Mouse (Mus musculus) hindbrain, embryonic 13.5 days (tissue): ENCODE results near the gene Plscr4. TPM values are rescaled to one million over a fixed set of nuclear protein-coding genes. Genes with fewer than 3 reads are reported as not detected.

ENCODE experiments used
- ATAC-seq: fragments of 200-750 bp; cut with Nextera tagmentation; 2 replicates; pipeline ENCODE4 v1.8.0; 2017; ENCODE audit warnings: moderate TSS enrichment; ENCODE audit not compliant: low FRiP score
- H3K27ac ChIP-seq: fragments of 300-500 bp; sonication (generic); 2 replicates; pipeline ENCODE4 v1.5.1; 2015; ENCODE audit warnings: inconsistent platforms, mild to moderate bottlenecking, moderate library complexity
- H3K27me3 ChIP-seq: fragments of 300-500 bp; sonication (generic); 2 replicates; pipeline ENCODE4 v1.6.1; 2015; ENCODE audit warnings: mild to moderate bottlenecking, inconsistent platforms
- H3K36me3 ChIP-seq: fragments of 300-500 bp; sonication (generic); 2 replicates; pipeline ENCODE4 v1.6.1; 2015; ENCODE audit warnings: mild to moderate bottlenecking, inconsistent platforms
- H3K4me1 ChIP-seq: fragments of 300-500 bp; sonication (generic); replicated peaks from 2 replicates; pipeline ENCODE4 v1.6.1; 2015; ENCODE audit warnings: inconsistent platforms
- H3K4me2 ChIP-seq: fragments of 300-500 bp; sonication (generic); 2 replicates; pipeline ENCODE4 v1.6.1; 2015; ENCODE audit warnings: inconsistent platforms, mild to moderate bottlenecking, moderate library complexity
- H3K4me3 ChIP-seq: fragments of 300-500 bp; sonication (generic); 2 replicates; pipeline ENCODE4 v1.5.1; 2015; ENCODE audit warnings: mild to moderate bottlenecking, inconsistent platforms
- H3K9ac ChIP-seq: fragments of 300-500 bp; sonication (generic); 2 replicates; pipeline ENCODE4 v1.6.1; 2015; ENCODE audit warnings: mild to moderate bottlenecking, inconsistent platforms
- H3K9me3 ChIP-seq: fragments of 300-500 bp; sonication (generic); 2 replicates; pipeline ENCODE4 v1.6.1; 2016; ENCODE audit warnings: inconsistent platforms
- WGBS: fragments of 180-500 bp; shearing (Covaris S2); methylation state at CpG from one replicate; pipeline ENCODE4 v1.1.7; 2015; 5-methylcytosine and 5-hydroxymethylcytosine counted together
- polyA plus RNA-seq: library from polyadenylated mRNA; unstranded; fragments of >200 nt; fragmentation: Nextera tagmentation; extraction: Ambion mirVana; gene quantifications from 2 replicates; pipeline ENCODE4 v1.2.1, GENCODE M21; 2015

The Plscr4 gene
- polyA plus RNA-seq, 1 experiment from 2014 or later: 2.4 TPM

DNA sequence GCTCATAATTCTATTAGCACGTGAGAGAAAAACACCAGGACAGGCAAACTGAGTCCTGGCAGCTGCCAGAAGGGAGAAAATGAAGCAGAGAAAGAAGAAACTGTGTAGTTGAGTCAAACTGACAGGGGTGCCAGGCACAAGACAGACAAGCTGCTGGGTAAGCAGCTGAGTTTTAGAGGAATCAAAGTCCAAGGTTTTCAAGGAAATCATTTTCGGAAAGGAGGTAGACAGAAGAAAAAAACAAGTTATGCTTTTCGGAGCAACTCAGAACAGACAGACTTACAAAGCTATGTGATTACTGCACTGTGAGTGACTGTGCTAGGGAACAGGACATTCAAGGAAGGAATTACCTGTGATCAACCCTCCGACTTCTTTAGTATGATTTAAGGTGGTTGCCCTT is 67.3 kb downstream of the Plscr4 start:
- Histone ChIP-seq H3K27ac (no peak overlapping the region), H3K9me3 (no peaks in the 10 kb centered on the region), H3K36me3 (no peaks in the 10 kb centered on the region), H3K4me1 (no peaks in the 10 kb centered on the region), H3K9ac (no peak overlapping the region), H3K4me3 (no peak overlapping the region), H3K4me2 (no peak overlapping the region), H3K27me3 (no peaks in the 10 kb centered on the region)
- no peak for ATAC-seq
- whole genome bisulfite sequencing: 84% methylated on average over 4 of the region's 4 CpGs

GRCm38 (mm10) chr9:92530055-92530454 is 72.9 kb downstream of the Plscr4 start:
- no peaks in the 10 kb centered on the region for H3K9me3 ChIP-seq
- H3K4me2 ChIP-seq: no peak overlapping the region
- no peaks in the 10 kb centered on the region for H3K4me1 ChIP-seq
- no peaks in the 10 kb centered on the region for H3K27me3 ChIP-seq
- no peak for ATAC-seq
- H3K36me3 ChIP-seq: no peaks in the 10 kb centered on the region
- WGBS: 87% methylated on average over 3 of the region's 3 CpGs
- no peak overlapping the region for H3K4me3 ChIP-seq
- H3K27ac ChIP-seq: no peak overlapping the region
- H3K9ac ChIP-seq: no peak overlapping the region

- ATAC-seq: no peak
- H3K9me3 ChIP-seq: no peaks in the 10 kb centered on the region
Observed at GRCm38 (mm10) chr9:92537735-92538134, 80.6 kb downstream of the Plscr4 start.

GRCm38 (mm10) chr9:92538216-92538615 is 81.0 kb downstream of the Plscr4 start:
- H3K4me3 ChIP-seq: no peak overlapping the region
- no peaks in the 10 kb centered on the region for H3K9me3 ChIP-seq
- H3K9ac ChIP-seq: no peak overlapping the region
- no peak overlapping the region for H3K27ac ChIP-seq
- 53% methylated on average over 6 of the region's 6 CpGs for WGBS
- no peak overlapping the region for H3K4me2 ChIP-seq
- ATAC-seq: no peak
- no peaks in the 10 kb centered on the region for H3K36me3 ChIP-seq
- H3K4me1 ChIP-seq: peaks cover 11% of the 10 kb centered on the region
- peaks cover 4% of the 10 kb centered on the region; the same call in 1 of the 2 replicates for H3K27me3 ChIP-seq

More at GRCm38 (mm10) chr9:92537735-92538134, 80.6 kb downstream of the Plscr4 start:
- H3K36me3 ChIP-seq: no peaks in the 10 kb centered on the region
- H3K27ac ChIP-seq: no peak overlapping the region
- no peak overlapping the region for H3K9ac ChIP-seq
- 79% methylated on average over 6 of the region's 6 CpGs for WGBS
- no peak overlapping the region for H3K4me2 ChIP-seq
- no peak overlapping the region for H3K4me3 ChIP-seq
- H3K27me3 ChIP-seq: peaks cover 4% of the 10 kb centered on the region; the same call in 1 of the 2 replicates
- H3K4me1 ChIP-seq: peaks cover 7% of the 10 kb centered on the region

Other genes with a start within 250 kb of the Plscr4 start
- 10.3 and 11.2 TPM in 2 replicates for gene Plscr1, start 207.6 kb upstream of the Plscr4 start, polyA plus RNA-seq
- gene Plscr2, start 181.8 kb upstream of the Plscr4 start, polyA plus RNA-seq: 0.69 and 0.75 TPM in 2 replicates
- not detected in 2 replicates for gene 1700057G04Rik, start 148.0 kb upstream of the Plscr4 start, polyA plus RNA-seq
- gene Plod2, start 84.8 kb downstream of the Plscr4 start, polyA plus RNA-seq: 16.0 and 17.0 TPM in 2 replicates